Mouse (Mus musculus): Measurements from ENCODE around the gene Spon1.

DNA sequence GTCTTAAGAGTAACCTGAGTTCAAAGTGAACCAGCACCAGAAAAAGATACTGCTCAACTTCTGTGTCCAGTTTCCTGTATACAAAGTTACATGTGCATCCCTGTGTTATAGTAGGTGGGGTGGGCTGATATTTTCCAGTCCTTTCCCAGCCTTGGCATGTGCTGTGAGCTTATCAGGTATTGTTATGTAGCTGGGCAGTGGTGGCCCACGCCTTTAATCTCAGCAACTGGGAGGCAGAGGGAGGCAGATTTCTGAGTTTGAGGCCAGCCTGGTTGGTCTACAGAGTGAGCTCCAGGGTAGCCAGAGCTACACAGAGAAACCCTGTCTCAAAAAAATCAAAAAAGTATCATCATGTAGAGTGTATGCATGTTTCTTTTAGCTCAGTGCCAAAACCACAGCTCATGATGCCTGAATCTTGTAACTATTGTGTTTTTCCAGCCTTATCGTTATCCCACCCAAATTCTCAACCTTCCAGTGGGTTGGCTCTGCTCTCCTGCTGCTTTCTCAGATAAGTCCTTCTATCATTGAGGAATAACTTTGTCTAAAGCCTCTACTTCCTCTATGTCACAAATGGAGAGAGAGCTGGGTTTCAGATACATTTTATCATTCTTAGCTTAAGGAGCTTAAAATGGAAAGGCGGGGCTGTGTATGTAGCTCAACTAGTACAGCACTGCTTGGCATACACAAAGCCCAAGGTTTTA, 137.5 kb downstream of the Spon1 start:
- TF ChIP-seq CTCF (IDR thresholded peaks at IDR 0.05) (no peak), EP300 (IDR thresholded peaks at IDR 0.05) (no peak)
